In the genomic region with DNA sequence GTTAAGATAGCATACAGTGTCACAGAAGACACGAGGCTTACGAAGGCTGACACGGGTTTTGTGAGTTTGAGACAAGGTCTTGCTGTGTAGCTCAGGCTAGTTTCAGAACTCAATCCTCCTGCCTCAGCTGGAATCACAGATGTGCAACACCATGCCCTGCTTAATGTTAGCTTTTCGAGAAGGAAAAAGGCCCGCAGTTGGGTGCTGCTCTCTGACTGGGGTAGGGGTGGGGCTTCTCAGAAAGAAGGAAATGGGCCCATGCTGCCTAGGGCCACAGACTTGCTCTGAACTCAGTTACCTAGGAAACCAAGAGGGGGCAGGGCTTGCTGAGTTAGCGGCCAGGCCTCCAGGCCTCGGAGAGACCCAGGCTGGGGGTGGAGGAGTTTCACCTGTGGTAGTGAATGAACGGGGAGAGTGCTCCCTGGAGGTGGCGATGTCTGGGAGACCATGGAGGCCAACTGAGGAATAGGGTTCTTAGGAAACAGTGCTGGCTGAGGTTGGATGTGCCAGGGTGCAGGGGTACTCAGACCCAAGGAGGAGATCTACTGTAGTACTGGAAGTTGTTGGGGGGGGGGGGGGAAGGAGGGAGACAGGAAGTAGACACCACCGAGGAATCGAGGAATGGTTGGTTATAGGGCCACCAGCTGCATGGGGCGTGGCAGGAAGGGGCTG, we compare ENCODE assay signal across 8 mouse cellular contexts.
DNase-seq lines count a peak whose midpoint lies in the region; ATAC-seq and TF ChIP-seq lines count a peak whose summit lies in the region.

No protein-coding gene starts in this region.

- no peak for ATAC-seq in stomach, embryonic 15.5 days (ENCODE audit: insufficient read depth, low FRiP score, low read depth)
- no peak for ATAC-seq in stomach, postnatal 0 days (ENCODE audit: low FRiP score, low TSS enrichment)
- peak; percentile 32; the same call in 1 of the 2 replicates for ATAC-seq in heart, embryonic 16.5 days (replicated peaks; ENCODE audit: extremely low read depth, insufficient read depth, low FRiP score)
- ATAC-seq in kidney, embryonic 14.5 days (ENCODE audit: low FRiP score, low TSS enrichment): no peak

- no peak for TF ChIP-seq EP300 in stomach, postnatal 0 days (optimal IDR thresholded peaks at IDR 0.05)

- H3K36me3 ChIP-seq in stomach, embryonic 15.5 days: no peaks in the 10 kb centered on the region
- no peaks in the 10 kb centered on the region for H3K36me3 ChIP-seq in stomach, postnatal 0 days (ENCODE audit: control insufficient read depth, insufficient read depth, low read length)
- H3K36me3 ChIP-seq in heart, embryonic 16.5 days (ENCODE audit: control insufficient read depth, insufficient read depth): no peaks in the 10 kb centered on the region
- H3K36me3 ChIP-seq in kidney, embryonic 14.5 days (ENCODE audit: control insufficient read depth, insufficient read depth, low read length): no peaks in the 10 kb centered on the region

- no peak overlapping the region for H3K4me2 ChIP-seq in stomach, embryonic 15.5 days
- H3K4me2 ChIP-seq in stomach, postnatal 0 days (replicated peaks; ENCODE audit: low read depth): no peak overlapping the region
- peak overlapping the region; percentile 33; the same call in 1 of the 2 replicates for H3K4me2 ChIP-seq in heart, embryonic 16.5 days (ENCODE audit: low read depth, low read length)
- H3K4me2 ChIP-seq in kidney, embryonic 14.5 days (replicated peaks; ENCODE audit: low read depth, low read length): no peak overlapping the region

- no peak for DNase-seq in stomach, postnatal 0 days (ENCODE audit: low spot score)
- peak; percentile 89 for DNase-seq in lung, postnatal 36 days
- peak; percentile 68 for DNase-seq in yolk sac, embryonic 10.5 days (ENCODE audit: low spot score)
- DNase-seq in cerebellum, postnatal 25 days: no peak
- DNase-seq in MN1 (ENCODE audit: low spot score): no peak

- 31% methylated on average over 12 of the region's 12 CpGs for WGBS in stomach, embryonic 15.5 days
- 51% methylated on average over 12 of the region's 12 CpGs for WGBS in stomach, postnatal 0 days
- WGBS in heart, embryonic 16.5 days: 48% methylated on average over 12 of the region's 12 CpGs
- 32% methylated on average over 12 of the region's 12 CpGs for WGBS in kidney, embryonic 14.5 days

- H3K27me3 ChIP-seq in stomach, embryonic 15.5 days (replicated peaks): no peaks in the 10 kb centered on the region
- H3K27me3 ChIP-seq in stomach, postnatal 0 days (ENCODE audit: control insufficient read depth, insufficient read depth, low read length): no peaks in the 10 kb centered on the region
- H3K27me3 ChIP-seq in heart, embryonic 16.5 days (ENCODE audit: control insufficient read depth, insufficient read depth, low read length): no peaks in the 10 kb centered on the region
- no peaks in the 10 kb centered on the region for H3K27me3 ChIP-seq in kidney, embryonic 14.5 days (ENCODE audit: control insufficient read depth, insufficient read depth, low read length)

- peak overlapping the region; percentile 32; the same call in 1 of the 2 replicates for H3K27ac ChIP-seq in stomach, embryonic 15.5 days
- no peak overlapping the region for H3K27ac ChIP-seq in stomach, postnatal 0 days (replicated peaks)
- H3K27ac ChIP-seq in heart, embryonic 16.5 days (ENCODE audit: low read length): peak overlapping the region; percentile 47; the same call in 1 of the 2 replicates
- H3K27ac ChIP-seq in kidney, embryonic 14.5 days (ENCODE audit: low read depth, low read length): no peak overlapping the region

- peaks cover 52% of the 10 kb centered on the region for H3K4me1 ChIP-seq in stomach, embryonic 15.5 days
- peaks cover 18% of the 10 kb centered on the region for H3K4me1 ChIP-seq in stomach, postnatal 0 days (replicated peaks; ENCODE audit: control insufficient read depth, insufficient read depth)
- peaks cover 53% of the 10 kb centered on the region for H3K4me1 ChIP-seq in heart, embryonic 16.5 days (ENCODE audit: control insufficient read depth, insufficient read depth, low read length)
- H3K4me1 ChIP-seq in kidney, embryonic 14.5 days (ENCODE audit: control insufficient read depth, insufficient read depth, low read length): peaks cover 55% of the 10 kb centered on the region

- H3K4me3 ChIP-seq in stomach, embryonic 15.5 days (replicated peaks): no peak overlapping the region
- H3K4me3 ChIP-seq in stomach, postnatal 0 days (ENCODE audit: low read depth, low read length): no peak overlapping the region
- H3K4me3 ChIP-seq in heart, embryonic 16.5 days (ENCODE audit: low read length): no peak overlapping the region; the same call in 1 of the 2 replicates
- H3K4me3 ChIP-seq in kidney, embryonic 14.5 days (ENCODE audit: low read length): no peak overlapping the region

- no peaks in the 10 kb centered on the region for H3K9me3 ChIP-seq in stomach, embryonic 15.5 days
- no peaks in the 10 kb centered on the region for H3K9me3 ChIP-seq in stomach, postnatal 0 days (ENCODE audit: control insufficient read depth, low read length)
- H3K9me3 ChIP-seq in heart, embryonic 16.5 days (replicated peaks; ENCODE audit: control insufficient read depth, low read length): no peaks in the 10 kb centered on the region
- no peaks in the 10 kb centered on the region for H3K9me3 ChIP-seq in kidney, embryonic 14.5 days (ENCODE audit: control insufficient read depth, low read length)

- no peak for TF ChIP-seq CTCF in stomach, postnatal 0 days (IDR thresholded peaks at IDR 0.05; ENCODE audit: low read depth)

- no peak overlapping the region for H3K9ac ChIP-seq in stomach, embryonic 15.5 days
- no peak overlapping the region for H3K9ac ChIP-seq in stomach, postnatal 0 days (ENCODE audit: low read length)
- H3K9ac ChIP-seq in heart, embryonic 16.5 days (ENCODE audit: low read length): no peak overlapping the region
- H3K9ac ChIP-seq in kidney, embryonic 14.5 days (ENCODE audit: low read depth, low read length): no peak overlapping the region

Comparison
In these comparisons a context has a peak if more than half of its experiments do, and no peak if none do; other contexts are left out.
1. H3K27ac ChIP-seq: peak in stomach, embryonic 15.5 days (single experiment) and heart, embryonic 16.5 days (single experiment); none in stomach, postnatal 0 days (single experiment) and kidney, embryonic 14.5 days (single experiment).
2. DNase-seq: peak in lung, postnatal 36 days (single experiment) and yolk sac, embryonic 10.5 days (single experiment); none in stomach, postnatal 0 days (single experiment), cerebellum, postnatal 25 days (0 of 2) and MN1 (single experiment).